In genomic region chr9:16660940-16661339, GRCm38 (mm10) we compare ENCODE assay signal across 22 mouse cellular contexts.
DNase-seq lines count a peak whose midpoint lies in the region; ATAC-seq and TF ChIP-seq lines count a peak whose summit lies in the region.
"Had no signal": no experiment of that assay in that cellular context is flagged by ENCODE, and none has a peak within 500 bp of the region (broad histone marks: within the 10 kb centered on the region; RNA-seq: fewer than 3 reads in every experiment).

No protein-coding gene starts in this region.

- no peak overlapping the region for H3K4me2 ChIP-seq in forebrain, embryonic 13.5 days
- no peak overlapping the region for H3K4me2 ChIP-seq in forebrain, embryonic 12.5 days
- no peak overlapping the region for H3K4me2 ChIP-seq in limb, embryonic 14.5 days (replicated peaks; ENCODE audit: low read depth, low read length, severe bottlenecking)
- no peak overlapping the region for H3K4me2 ChIP-seq in forebrain, postnatal 0 days (ENCODE audit: low read depth)
- H3K4me2 ChIP-seq: embryonic facial prominence, embryonic 13.5 days; heart, embryonic 11.5 days; heart, embryonic 15.5 days; hindbrain, embryonic 15.5 days had no signal

- peak; percentile 23 for DNase-seq in limb, embryonic 14.5 days (ENCODE audit: low spot score)
- DNase-seq in limb, embryonic 10.5 days (ENCODE audit: low spot score): no peak
- peak; percentile 9 for DNase-seq in Muller cell, postnatal 12 days (ENCODE audit: inconsistent ontology term)
- DNase-seq in forebrain, postnatal 0 days: peak; percentile 48
- DNase-seq in right cerebral cortex, postnatal 14 days: no peak
- DNase-seq: adrenal gland, postnatal 10 days; B cell, adult 2 months; cerebellum, adult 18-20 months; cerebellum, adult 9-11 months; cerebellum, postnatal 36 days; gastrocnemius, postnatal 10 days; heart, adult 18-20 months; heart, postnatal 14 days had no signal

- ATAC-seq in forebrain, embryonic 13.5 days: peak; percentile 61; the same call in 1 of the 2 replicates
- ATAC-seq in forebrain, embryonic 12.5 days (ENCODE audit: low FRiP score): no peak
- ATAC-seq in limb, embryonic 14.5 days (ENCODE audit: low FRiP score, low read depth): no peak
- ATAC-seq in forebrain, postnatal 0 days: peak; percentile 62
- ATAC-seq: CD4-positive, CD25-positive, alpha-beta regulatory T cell, adult 4 months; intestine, embryonic 16.5 days had no signal

- H3K27me3 ChIP-seq in forebrain, embryonic 13.5 days: no peaks in the 10 kb centered on the region
- no peaks in the 10 kb centered on the region for H3K27me3 ChIP-seq in forebrain, embryonic 12.5 days
- H3K27me3 ChIP-seq in limb, embryonic 14.5 days (ENCODE audit: control insufficient read depth, insufficient read depth, low read length): no peaks in the 10 kb centered on the region
- no peaks in the 10 kb centered on the region for H3K27me3 ChIP-seq in limb, embryonic 10.5 days (ENCODE audit: low read depth, poor library complexity, severe bottlenecking)
- no peaks in the 10 kb centered on the region for H3K27me3 ChIP-seq in forebrain, postnatal 0 days (ENCODE audit: insufficient read depth, low read length)
- H3K27me3 ChIP-seq: embryonic facial prominence, embryonic 13.5 days; heart, embryonic 15.5 days; hindbrain, embryonic 15.5 days had no signal

- no peak for TF ChIP-seq POLR2A in limb, embryonic 14.5 days (IDR thresholded peaks at IDR 0.05; ENCODE audit: borderline replicate concordance, extremely low read depth, insufficient read depth, insufficient read length)

- peaks cover 11% of the 10 kb centered on the region; the same call in 1 of the 2 replicates for H3K4me1 ChIP-seq in forebrain, embryonic 13.5 days
- H3K4me1 ChIP-seq in forebrain, embryonic 12.5 days: no peaks in the 10 kb centered on the region
- H3K4me1 ChIP-seq in limb, embryonic 14.5 days (ENCODE audit: control insufficient read depth, insufficient read depth, low read length): no peaks in the 10 kb centered on the region
- no peaks in the 10 kb centered on the region; the same call in 1 of the 2 replicates for H3K4me1 ChIP-seq in limb, embryonic 10.5 days
- 0 out of 2 replicates have a peak, but pooled peaks cover 3% of the 10 kb centered on the region for H3K4me1 ChIP-seq in forebrain, postnatal 0 days (ENCODE audit: insufficient read depth)
- H3K4me1 ChIP-seq: embryonic facial prominence, embryonic 13.5 days; heart, embryonic 15.5 days; hindbrain, embryonic 15.5 days had no signal

- no peak overlapping the region for H3K4me3 ChIP-seq in forebrain, embryonic 13.5 days
- H3K4me3 ChIP-seq in forebrain, embryonic 12.5 days (replicated peaks): no peak overlapping the region
- no peak overlapping the region for H3K4me3 ChIP-seq in limb, embryonic 14.5 days (replicated peaks; ENCODE audit: low read length)
- H3K4me3 ChIP-seq in limb, embryonic 10.5 days: no peak overlapping the region
- no peak overlapping the region for H3K4me3 ChIP-seq in forebrain, postnatal 0 days (ENCODE audit: low read depth, low read length)
- H3K4me3 ChIP-seq: embryonic facial prominence, embryonic 13.5 days; heart, embryonic 15.5 days; hindbrain, embryonic 15.5 days had no signal

- no peak for TF ChIP-seq CTCF in forebrain, postnatal 0 days (IDR thresholded peaks at IDR 0.05; ENCODE audit: low read depth)

- no peak overlapping the region for H3K27ac ChIP-seq in forebrain, embryonic 13.5 days
- H3K27ac ChIP-seq in forebrain, embryonic 12.5 days: no peak overlapping the region
- no peak overlapping the region for H3K27ac ChIP-seq in limb, embryonic 14.5 days (replicated peaks; ENCODE audit: low read depth, low read length)
- H3K27ac ChIP-seq in limb, embryonic 10.5 days: no peak overlapping the region
- no peak overlapping the region for H3K27ac ChIP-seq in forebrain, postnatal 0 days (ENCODE audit: low read depth, low read length)
- H3K27ac ChIP-seq: embryonic facial prominence, embryonic 13.5 days; heart, embryonic 15.5 days; hindbrain, embryonic 15.5 days had no signal

- H3K36me3 ChIP-seq in forebrain, embryonic 13.5 days (ENCODE audit: poor library complexity, severe bottlenecking): no peaks in the 10 kb centered on the region
- H3K36me3 ChIP-seq in forebrain, embryonic 12.5 days (replicated peaks): no peaks in the 10 kb centered on the region
- H3K36me3 ChIP-seq in limb, embryonic 14.5 days (ENCODE audit: control insufficient read depth, insufficient read depth, low read length): no peaks in the 10 kb centered on the region
- H3K36me3 ChIP-seq in limb, embryonic 10.5 days: no peaks in the 10 kb centered on the region
- H3K36me3 ChIP-seq in forebrain, postnatal 0 days (ENCODE audit: insufficient read depth): no peaks in the 10 kb centered on the region
- H3K36me3 ChIP-seq: embryonic facial prominence, embryonic 13.5 days; G1E; heart, embryonic 15.5 days; hindbrain, embryonic 15.5 days had no signal

- H3K9me3 ChIP-seq in forebrain, embryonic 13.5 days (replicated peaks): no peaks in the 10 kb centered on the region
- no peaks in the 10 kb centered on the region for H3K9me3 ChIP-seq in forebrain, embryonic 12.5 days
- no peaks in the 10 kb centered on the region for H3K9me3 ChIP-seq in limb, embryonic 14.5 days (ENCODE audit: control insufficient read depth, low read length)
- H3K9me3 ChIP-seq in limb, embryonic 10.5 days (replicated peaks): no peaks in the 10 kb centered on the region
- H3K9me3 ChIP-seq in forebrain, postnatal 0 days (ENCODE audit: low read length): no peaks in the 10 kb centered on the region
- H3K9me3 ChIP-seq: embryonic facial prominence, embryonic 13.5 days; G1E; heart, embryonic 15.5 days; hindbrain, embryonic 15.5 days had no signal

- 56% methylated on average over 3 of the region's 3 CpGs for WGBS in forebrain, embryonic 13.5 days
- 71% methylated on average over 3 of the region's 3 CpGs for WGBS in forebrain, embryonic 12.5 days
- 56% methylated on average over 3 of the region's 3 CpGs for WGBS in limb, embryonic 14.5 days
- 80% methylated on average over 3 of the region's 3 CpGs for WGBS in limb, embryonic 10.5 days
- 19% methylated on average over 3 of the region's 3 CpGs for WGBS in forebrain, postnatal 0 days

- no peak overlapping the region for H3K9ac ChIP-seq in forebrain, embryonic 13.5 days
- H3K9ac ChIP-seq in forebrain, embryonic 12.5 days: no peak overlapping the region
- H3K9ac ChIP-seq in limb, embryonic 14.5 days (ENCODE audit: low read depth, low read length, severe bottlenecking): no peak overlapping the region
- no peak overlapping the region for H3K9ac ChIP-seq in forebrain, postnatal 0 days
- H3K9ac ChIP-seq: embryonic facial prominence, embryonic 13.5 days; heart, embryonic 15.5 days; hindbrain, embryonic 15.5 days had no signal

Comparison
In these comparisons a context has a peak if more than half of its experiments do, and no peak if none do; other contexts are left out.
1. ATAC-seq: peak in forebrain, embryonic 13.5 days (single experiment) and forebrain, postnatal 0 days (single experiment); none in forebrain, embryonic 12.5 days (single experiment) and limb, embryonic 14.5 days (single experiment).
2. DNase-seq: peak in limb, embryonic 14.5 days (single experiment), Muller cell, postnatal 12 days (single experiment) and forebrain, postnatal 0 days (single experiment); none in limb, embryonic 10.5 days (single experiment) and right cerebral cortex, postnatal 14 days (single experiment).